Mouse (Mus musculus) stomach, postnatal 0 days (tissue): ENCODE measurements around the gene Dgcr2. TPM values are rescaled to one million over a fixed set of nuclear protein-coding genes. Genes with fewer than 3 reads are reported as not detected.
A peak's percentile ranks its signal among the peaks of the same experiment; 100 is the strongest.

Experiments
- ATAC-seq: fragments of 200-750 bp; cut with Nextera tagmentation; 2 replicates; pipeline ENCODE4 v1.8.0; 2017; ENCODE audit not compliant: low FRiP score, low TSS enrichment
- DNase-seq: peaks from one replicate; pipeline ENCODE4 v3.0.0-alpha.2; 2016; ENCODE audit warnings: low spot score
- H3K27ac ChIP-seq: fragments of 300-500 bp; sonication (generic); replicated peaks from 2 replicates; pipeline ENCODE4 v1.5.1; 2014; ENCODE audit warnings: mild to moderate bottlenecking, control low read depth
- H3K27me3 ChIP-seq: fragments of 300-500 bp; sonication (generic); 2 replicates; pipeline ENCODE4 v1.6.1; 2014; ENCODE audit warnings: low read length; ENCODE audit not compliant: control insufficient read depth, insufficient read depth
- H3K36me3 ChIP-seq: fragments of 300-500 bp; sonication (generic); 2 replicates; pipeline ENCODE4 v1.6.1; 2014; ENCODE audit warnings: low read length, mixed read lengths; ENCODE audit not compliant: control insufficient read depth, insufficient read depth
- H3K4me1 ChIP-seq: fragments of 300-500 bp; sonication (generic); replicated peaks from 2 replicates; pipeline ENCODE4 v1.6.1; 2014; ENCODE audit warnings: antibody characterized with exemption; ENCODE audit not compliant: control insufficient read depth, insufficient read depth
- H3K4me2 ChIP-seq: fragments of 300-500 bp; sonication (generic); replicated peaks from 2 replicates; pipeline ENCODE4 v1.6.1; 2014; ENCODE audit warnings: low read depth, mild to moderate bottlenecking, control low read depth, moderate library complexity
- H3K4me3 ChIP-seq: fragments of 300-500 bp; sonication (generic); 2 replicates; pipeline ENCODE4 v1.5.1; 2014; ENCODE audit warnings: low read depth, low read length, control low read depth
- H3K9ac ChIP-seq: fragments of 300-500 bp; sonication (generic); 2 replicates; pipeline ENCODE4 v1.6.1; 2014; ENCODE audit warnings: mild to moderate bottlenecking, low read length, control low read depth, mixed read lengths
- H3K9me3 ChIP-seq: fragments of 300-500 bp; sonication (generic); 2 replicates; pipeline ENCODE4 v1.6.1; 2016; ENCODE audit warnings: low read length; ENCODE audit not compliant: control insufficient read depth
- CTCF ChIP-seq: IDR thresholded peaks from 2 replicates; pipeline ENCODE4 v1.5.1; 2016; ENCODE audit warnings: antibody characterized with exemption, low read depth, mild to moderate bottlenecking, moderate library complexity
- EP300 ChIP-seq: optimal IDR thresholded peaks from 2 replicates; pipeline ENCODE3; 2016; ENCODE audit warnings: antibody characterized with exemption
- WGBS: fragments of 180-500 bp; shearing (Covaris S2); extraction: QIAGEN DNeasy Blood & Tissue Kit; methylation state at CpG from one replicate; pipeline ENCODE4 v1.1.7; 2014; 5-methylcytosine and 5-hydroxymethylcytosine counted together
- polyA plus RNA-seq: library from polyadenylated mRNA; unstranded; fragments of >200 nt; fragmentation: Nextera tagmentation; extraction: Ambion mirVana; gene quantifications from 2 replicates; pipeline ENCODE4 v1.2.1, GENCODE M21; 2015

Dgcr2 gene
- polyA plus RNA-seq, 1 experiment from 2014 or later = 38.8 TPM

DNA sequence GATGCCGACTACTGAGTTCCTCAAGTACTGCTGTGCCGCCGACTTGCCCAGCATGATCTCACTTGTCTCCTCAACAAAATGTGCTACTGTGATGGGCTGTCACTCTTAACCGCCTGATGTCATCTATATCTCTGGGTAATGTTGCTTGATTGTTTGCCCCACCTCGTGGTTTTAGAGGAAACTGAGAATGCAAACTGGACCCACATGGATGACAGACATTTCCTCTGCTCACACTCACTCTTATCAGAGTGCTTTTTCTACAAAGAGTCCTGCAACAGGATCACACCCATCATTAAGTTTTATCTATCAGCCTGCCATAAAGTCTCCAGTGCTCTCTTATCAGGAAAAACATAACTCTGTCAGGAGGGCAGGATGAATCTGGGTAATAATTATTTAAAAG, 27.1 kb downstream of the Dgcr2 start:
- no peak for ATAC-seq
- WGBS = 77% methylated on average over 5 of the region's 5 CpGs

DNA sequence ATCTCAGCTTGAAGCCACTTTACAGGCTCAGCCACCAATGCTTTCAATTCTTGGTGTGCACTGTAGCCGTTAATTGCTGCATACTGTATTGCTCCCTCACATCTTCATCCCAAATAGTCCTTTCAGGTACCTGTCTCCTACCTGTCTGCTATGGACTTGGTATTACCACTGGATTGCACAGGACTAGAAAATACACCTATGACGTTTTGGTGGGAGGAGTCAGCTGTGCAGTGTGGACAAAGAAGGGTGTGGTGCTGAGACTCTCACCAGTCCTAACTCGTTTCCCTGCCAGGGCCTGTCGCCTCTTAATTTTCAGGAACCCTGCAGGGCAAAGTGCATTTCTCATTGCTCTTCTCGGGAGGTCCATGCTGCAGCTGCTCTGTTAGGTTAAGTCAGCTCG, 32.6 kb downstream of the Dgcr2 start:
- WGBS = 55% methylated on average over 6 of the region's 6 CpGs
- H3K4me3 ChIP-seq = no peak overlapping the region
- H3K27me3 ChIP-seq = no peaks in the 10 kb centered on the region
- TF ChIP-seq CTCF (no peak), EP300 (no peak)
- ATAC-seq = peak; percentile 95
- H3K4me1 ChIP-seq = no peaks in the 10 kb centered on the region
- H3K4me2 ChIP-seq = no peak overlapping the region
- H3K9ac ChIP-seq = no peak overlapping the region
- H3K36me3 ChIP-seq = peaks cover 7% of the 10 kb centered on the region; the same call in 1 of the 2 replicates
- DNase-seq = peak; percentile 79
- no peaks in the 10 kb centered on the region for H3K9me3 ChIP-seq
- 0 out of 2 replicates have a peak overlapping the region, but pooled peaks have one; percentile 30 for H3K27ac ChIP-seq

More for the DNA sequence above, 27.1 kb downstream of the Dgcr2 start:
- Histone ChIP-seq H3K9ac (no peak overlapping the region), H3K27ac (no peak overlapping the region), H3K4me1 (no peaks in the 10 kb centered on the region), H3K9me3 (no peaks in the 10 kb centered on the region), H3K4me3 (no peak overlapping the region), H3K36me3 (peaks cover 12% of the 10 kb centered on the region; the same call in 1 of the 2 replicates), H3K4me2 (no peak overlapping the region), H3K27me3 (no peaks in the 10 kb centered on the region)
- no peak for TF ChIP-seq CTCF
- DNase-seq = no peak

DNA sequence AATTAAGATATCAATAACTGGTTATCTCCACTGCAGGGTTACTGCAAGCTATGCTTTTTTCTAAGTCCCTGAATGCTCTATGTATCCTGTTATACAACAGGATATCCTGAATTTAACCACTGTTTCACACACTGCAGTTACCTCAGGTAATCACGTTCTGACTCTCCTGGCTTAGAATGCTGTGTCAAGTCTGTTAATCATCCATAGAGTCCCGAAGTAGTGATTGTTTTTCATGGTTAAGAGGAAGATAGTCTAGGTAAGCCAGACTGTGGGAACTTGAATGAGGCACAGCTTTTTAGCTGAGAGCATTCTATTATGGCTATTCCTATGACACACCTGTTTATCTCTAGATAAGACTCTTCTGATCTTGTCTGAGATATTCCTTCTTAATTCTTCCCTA, 33.1 kb downstream of the Dgcr2 start:
- ATAC-seq (peak; percentile 64), DNase-seq (no peak)
- H3K4me2 ChIP-seq = no peak overlapping the region
- H3K4me1 ChIP-seq = no peaks in the 10 kb centered on the region
- 50% methylated on average over 2 of the region's 2 CpGs for WGBS
- H3K9ac ChIP-seq = no peak overlapping the region
- no peaks in the 10 kb centered on the region for H3K9me3 ChIP-seq
- peaks cover 7% of the 10 kb centered on the region; the same call in 1 of the 2 replicates for H3K36me3 ChIP-seq
- H3K27me3 ChIP-seq = no peaks in the 10 kb centered on the region
- no peak overlapping the region for H3K4me3 ChIP-seq
- TF ChIP-seq EP300 (no peak), CTCF (no peak)
- H3K27ac ChIP-seq = no peak overlapping the region

DNA sequence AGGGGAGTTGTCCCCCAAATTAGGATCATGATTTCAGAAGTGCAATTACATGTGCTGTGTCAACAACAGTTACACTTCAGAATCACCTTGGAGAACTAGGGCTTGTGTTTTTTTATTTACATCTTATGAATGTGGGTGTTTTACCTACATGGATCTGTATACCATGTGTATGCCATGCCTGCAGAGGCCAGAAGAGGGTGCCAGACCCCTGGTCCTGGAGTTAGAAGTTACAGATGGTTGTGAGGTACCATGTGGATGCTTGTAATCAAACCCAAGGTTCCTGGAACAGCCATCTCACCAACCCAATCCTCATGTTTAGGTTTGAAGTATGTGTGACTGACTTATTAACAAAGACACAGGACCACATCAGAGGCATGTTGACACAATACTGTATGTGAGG, 39.8 kb downstream of the Dgcr2 start:
- H3K9ac ChIP-seq = no peak overlapping the region
- TF ChIP-seq EP300 (no peak), CTCF (peak; percentile 81)
- no peaks in the 10 kb centered on the region for H3K4me1 ChIP-seq
- ATAC-seq = peak; percentile 68
- DNase-seq = peak; percentile 67
- no peak overlapping the region for H3K4me2 ChIP-seq
- H3K27ac ChIP-seq = no peak overlapping the region
- H3K4me3 ChIP-seq = no peak overlapping the region
- H3K36me3 ChIP-seq = peaks cover 38% of the 10 kb centered on the region
- no peaks in the 10 kb centered on the region for H3K27me3 ChIP-seq
- no peaks in the 10 kb centered on the region for H3K9me3 ChIP-seq

DNA sequence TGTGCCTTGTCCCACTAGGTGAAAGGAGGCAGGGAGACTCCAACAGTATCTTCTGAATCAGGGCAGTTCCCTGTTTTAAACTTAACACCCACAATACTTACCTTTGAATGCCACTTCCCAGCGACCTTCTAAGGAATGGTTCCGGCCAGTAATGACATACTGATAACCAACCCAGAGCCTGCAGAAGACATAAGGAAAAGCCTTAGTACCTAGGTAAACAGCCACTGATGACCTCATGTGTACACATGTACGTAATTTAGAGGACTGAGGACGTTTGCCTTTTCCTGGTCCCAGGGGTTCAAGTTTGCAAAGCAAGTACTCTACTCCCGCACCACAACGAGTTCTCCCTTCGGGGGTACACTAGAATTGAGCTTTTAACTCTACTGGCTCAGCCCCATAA, 41.2 kb downstream of the Dgcr2 start:
- Histone ChIP-seq H3K4me3 (no peak overlapping the region), H3K9me3 (no peaks in the 10 kb centered on the region), H3K36me3 (peaks cover 44% of the 10 kb centered on the region), H3K27me3 (no peaks in the 10 kb centered on the region), H3K4me1 (no peaks in the 10 kb centered on the region), H3K4me2 (no peak overlapping the region), H3K27ac (0 out of 2 replicates have a peak overlapping the region, but pooled peaks have one; percentile 35), H3K9ac (no peak overlapping the region)
- peak; percentile 83 for ATAC-seq
- no peak for DNase-seq
- TF ChIP-seq EP300 = no peak
- 76% methylated on average over 7 of the region's 7 CpGs for WGBS

DNA sequence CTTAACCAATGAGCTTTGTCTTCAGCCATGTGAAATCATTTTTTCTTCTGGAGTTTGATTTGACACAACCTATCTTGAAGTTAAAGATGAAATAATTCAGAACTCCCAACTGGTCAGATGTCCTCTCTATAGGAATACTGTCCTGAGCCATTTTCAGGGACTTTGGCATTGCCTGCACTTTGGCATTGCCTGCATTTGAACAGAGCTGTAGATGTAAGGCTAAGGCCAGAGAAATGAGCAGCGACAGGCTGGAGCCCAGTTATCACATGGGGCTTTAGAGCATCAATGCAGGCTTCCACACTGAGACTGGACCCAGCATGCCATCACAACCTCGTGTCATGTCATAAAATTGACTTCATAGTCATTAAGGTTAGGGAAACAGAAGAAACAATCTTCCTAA, 45.1 kb downstream of the Dgcr2 start:
- Histone ChIP-seq H3K4me1 (no peaks in the 10 kb centered on the region), H3K9ac (no peak overlapping the region), H3K36me3 (peaks cover 47% of the 10 kb centered on the region), H3K27ac (no peak overlapping the region), H3K27me3 (no peaks in the 10 kb centered on the region), H3K4me2 (no peak overlapping the region), H3K4me3 (no peak overlapping the region), H3K9me3 (no peaks in the 10 kb centered on the region)
- ATAC-seq (no peak), DNase-seq (no peak)
- WGBS = 81% methylated on average over 2 of the region's 2 CpGs
- TF ChIP-seq EP300 (no peak), CTCF (no peak)
